Mouse (Mus musculus): ENCODE measurements around the gene Fcgrt.

DNA sequence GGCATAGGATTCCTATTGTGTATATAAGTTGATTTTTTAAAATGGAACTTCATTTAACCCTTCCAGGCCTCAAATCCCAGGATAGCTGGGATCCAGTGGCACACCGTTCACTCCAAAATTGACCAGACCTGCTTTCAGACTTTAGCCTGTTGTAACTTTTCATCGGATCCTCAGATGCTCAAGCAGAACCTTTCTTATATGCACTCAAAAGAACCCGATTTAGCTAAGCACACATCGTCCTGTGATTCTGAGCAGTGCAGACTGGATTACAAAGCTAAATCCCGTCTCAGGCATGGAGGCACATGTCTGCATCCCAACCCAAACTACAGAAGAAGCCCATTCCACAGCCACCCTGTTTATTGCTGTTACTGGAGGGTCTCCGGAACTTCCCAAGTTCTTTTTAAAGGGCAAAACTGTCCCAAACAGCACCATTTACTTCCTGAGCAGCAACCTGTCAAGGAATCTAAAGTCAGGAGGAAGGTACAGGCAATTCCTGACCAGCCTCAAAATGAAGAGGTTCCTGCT is 24.1 kb upstream of the Fcgrt start:
- TF ChIP-seq CTCF (IDR thresholded peaks at IDR 0.05), result no peak
- no peak for TF ChIP-seq EP300 (IDR thresholded peaks at IDR 0.05)
